Mouse (Mus musculus): ENCODE measurements around the gene Tmem63c. TPM values are rescaled to one million over a fixed set of nuclear protein-coding genes. Genes with fewer than 3 reads are reported as not detected.

Tmem63c gene
- polyA plus RNA-seq, 1 experiment = 39.0 TPM

DNA sequence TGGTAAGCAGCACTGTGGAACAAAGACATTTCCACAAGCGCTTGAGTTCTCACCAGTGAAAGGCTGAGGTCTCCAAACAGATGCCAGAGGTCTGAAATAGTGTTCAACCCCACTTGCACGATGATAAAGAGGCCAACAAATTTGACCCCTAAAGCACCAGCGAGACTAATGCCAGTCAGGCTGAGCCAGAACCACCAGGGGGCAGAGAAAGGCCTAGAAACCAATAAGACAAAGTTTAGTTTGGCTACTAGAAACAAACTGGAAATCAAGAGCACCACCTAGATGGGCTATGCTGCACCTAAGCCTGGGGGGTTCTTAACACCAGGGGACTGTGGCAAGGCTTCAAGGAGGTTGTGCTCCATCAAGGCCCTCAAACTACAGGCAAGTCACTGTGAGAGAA is 110.5 kb downstream of the Tmem63c start:
- TF ChIP-seq CTCF (IDR thresholded peaks at IDR 0.05; ENCODE audit: extremely low read depth, insufficient read depth, low read length) (peak; percentile 42), POLR2A (IDR thresholded peaks at IDR 0.05; ENCODE audit: extremely low read depth, insufficient read depth, low read length) (no peak)
- no peak overlapping the region for H3K4me3 ChIP-seq (ENCODE audit: insufficient read depth, low read length)
- H3K27ac ChIP-seq (ENCODE audit: insufficient read depth, low read length) = no peak overlapping the region
- H3K4me1 ChIP-seq (ENCODE audit: control insufficient read depth, insufficient read depth, low read length) = no peaks in the 10 kb centered on the region

DNA sequence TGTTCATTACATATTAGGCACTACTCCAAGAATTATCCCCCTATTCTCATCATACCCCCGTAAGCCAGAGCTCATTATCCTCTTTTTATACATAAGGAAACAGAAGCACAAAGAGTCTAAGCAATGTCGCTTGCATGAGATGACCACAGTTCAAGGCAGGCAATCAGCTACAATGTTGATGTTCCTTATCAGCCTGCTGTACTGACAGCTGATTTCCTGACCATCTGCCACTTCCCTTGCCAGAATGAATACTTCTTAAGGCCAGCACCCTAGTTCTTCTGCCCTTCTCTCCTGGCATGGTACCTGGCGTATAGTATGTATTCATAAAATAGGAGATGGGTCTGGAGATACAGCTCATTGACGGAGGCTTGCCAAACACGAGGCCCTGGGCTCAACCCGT is 111.1 kb downstream of the Tmem63c start:
- Histone ChIP-seq H3K27ac (ENCODE audit: insufficient read depth, low read length) (no peak overlapping the region), H3K4me3 (ENCODE audit: insufficient read depth, low read length) (no peak overlapping the region), H3K4me1 (ENCODE audit: control insufficient read depth, insufficient read depth, low read length) (no peaks in the 10 kb centered on the region)
- no peak for TF ChIP-seq CTCF (IDR thresholded peaks at IDR 0.05; ENCODE audit: extremely low read depth, insufficient read depth, low read length)
- no peak for TF ChIP-seq POLR2A (IDR thresholded peaks at IDR 0.05; ENCODE audit: extremely low read depth, insufficient read depth, low read length)

DNA sequence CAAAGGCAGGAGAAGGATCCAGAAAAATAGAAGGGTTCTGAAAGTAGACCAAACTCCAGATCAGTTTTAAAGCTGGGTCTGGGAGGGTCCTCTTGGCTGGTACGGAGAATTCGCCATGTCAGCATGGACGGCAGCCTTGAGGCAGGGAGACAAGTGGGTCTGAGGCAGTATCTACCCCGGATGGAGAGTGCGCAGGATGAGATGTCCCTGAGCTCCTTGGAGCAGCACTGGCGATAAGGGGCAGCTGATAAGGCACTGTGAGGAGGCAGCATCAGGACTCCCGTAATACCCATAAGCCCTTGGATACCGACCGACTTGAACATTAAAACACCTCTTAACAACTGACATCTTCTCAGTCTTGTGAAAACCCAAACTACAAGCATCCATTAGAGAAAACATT is 111.6 kb downstream of the Tmem63c start:
- Histone ChIP-seq H3K4me1 (ENCODE audit: control insufficient read depth, insufficient read depth, low read length) (no peaks in the 10 kb centered on the region), H3K27ac (ENCODE audit: insufficient read depth, low read length) (no peak overlapping the region), H3K4me3 (ENCODE audit: insufficient read depth, low read length) (no peak overlapping the region)
- TF ChIP-seq POLR2A (IDR thresholded peaks at IDR 0.05; ENCODE audit: extremely low read depth, insufficient read depth, low read length) = no peak
- no peak for TF ChIP-seq CTCF (IDR thresholded peaks at IDR 0.05; ENCODE audit: extremely low read depth, insufficient read depth, low read length)

DNA sequence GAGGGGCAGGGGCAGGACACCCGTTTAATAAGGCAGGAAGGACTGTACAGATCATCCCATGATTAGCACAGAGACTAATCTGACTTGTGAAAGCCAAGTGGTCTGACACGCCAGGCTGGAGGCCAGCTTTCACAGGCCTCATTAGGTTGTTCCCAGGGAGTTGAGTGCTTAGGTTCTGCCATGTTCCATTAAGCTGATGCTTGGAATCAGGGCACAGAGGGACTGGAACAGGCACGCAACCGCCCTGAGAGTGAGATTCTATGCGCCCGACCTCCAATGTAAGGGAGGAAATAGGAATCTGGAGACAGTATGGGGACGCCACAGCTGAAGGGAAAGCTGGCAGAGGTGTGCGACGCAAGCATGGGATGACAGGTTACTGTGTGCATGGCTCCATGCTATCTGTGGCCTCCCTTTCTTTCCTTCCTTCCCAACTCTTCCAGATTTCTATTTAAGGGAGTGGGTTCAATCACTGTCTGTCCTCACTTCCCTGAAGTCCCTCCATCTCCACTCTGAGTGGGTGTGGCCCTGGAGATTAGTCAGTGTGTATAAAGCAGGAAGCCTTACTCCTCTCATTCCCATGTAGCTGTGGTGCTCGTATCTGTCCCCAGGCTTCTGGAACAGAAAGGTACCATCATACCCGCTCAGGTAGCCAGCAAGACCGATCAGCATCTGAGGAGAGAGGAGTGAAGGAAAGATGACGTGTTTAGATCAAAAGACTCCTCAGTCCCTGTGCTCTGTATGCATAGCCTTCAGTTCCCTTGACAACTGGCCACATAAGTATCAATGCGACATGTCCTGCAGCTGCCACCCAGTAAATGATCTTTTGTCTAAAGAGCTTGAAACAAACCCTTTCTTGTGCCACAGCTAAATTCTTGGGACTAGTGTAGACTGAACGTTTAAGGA is 116.5 kb downstream of the Tmem63c start:
- H3K4me3 ChIP-seq (ENCODE audit: insufficient read depth, low read length) = no peak overlapping the region
- no peak overlapping the region for H3K27ac ChIP-seq (ENCODE audit: insufficient read depth, low read length)
- TF ChIP-seq POLR2A (IDR thresholded peaks at IDR 0.05; ENCODE audit: extremely low read depth, insufficient read depth, low read length) = no peak
- TF ChIP-seq CTCF (IDR thresholded peaks at IDR 0.05; ENCODE audit: extremely low read depth, insufficient read depth, low read length) = no peak
- H3K4me1 ChIP-seq (ENCODE audit: control insufficient read depth, insufficient read depth, low read length) = no peaks in the 10 kb centered on the region

DNA sequence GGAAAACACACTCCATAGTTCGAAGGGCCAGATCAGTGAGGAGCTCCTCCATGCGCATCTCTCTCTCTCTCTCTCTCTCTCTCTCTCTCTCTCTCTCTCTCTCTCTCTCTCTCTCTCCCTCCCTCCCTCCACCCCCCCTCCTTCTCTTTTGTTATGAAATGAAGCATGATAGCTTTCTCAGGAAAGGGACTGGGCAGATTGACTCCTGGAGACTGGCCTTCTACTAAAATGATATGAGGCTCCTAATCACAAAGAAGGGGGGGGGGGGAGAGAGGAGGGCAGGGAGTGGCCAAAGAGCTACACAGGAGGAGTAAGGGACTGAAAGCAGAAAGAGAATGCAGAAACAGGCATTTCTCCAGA is 117.2 kb downstream of the Tmem63c start:
- Histone ChIP-seq H3K4me3 (ENCODE audit: insufficient read depth, low read length) (no peak overlapping the region), H3K27ac (ENCODE audit: insufficient read depth, low read length) (no peak overlapping the region)
- TF ChIP-seq CTCF (IDR thresholded peaks at IDR 0.05; ENCODE audit: extremely low read depth, insufficient read depth, low read length) (no peak), POLR2A (IDR thresholded peaks at IDR 0.05; ENCODE audit: extremely low read depth, insufficient read depth, low read length) (no peak)

DNA sequence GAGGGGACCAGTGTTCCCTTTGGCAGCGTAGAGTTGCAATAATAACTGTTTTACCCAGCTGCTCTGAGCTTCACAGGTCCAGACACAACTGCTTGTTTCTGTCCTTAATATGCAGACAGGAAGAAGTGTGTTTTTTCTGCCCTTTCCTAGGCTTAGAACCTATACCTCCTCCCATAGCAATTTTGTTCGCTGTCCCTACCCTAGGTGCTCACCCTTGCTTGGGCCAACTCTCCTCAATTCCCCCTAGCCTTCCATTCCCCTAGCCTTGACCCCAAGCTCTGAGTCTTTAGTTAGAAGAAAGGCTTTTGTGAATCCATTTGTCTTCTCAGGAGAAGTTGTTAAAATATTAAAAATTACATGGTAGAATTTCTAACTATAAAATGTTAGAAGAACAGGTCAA is 117.6 kb downstream of the Tmem63c start:
- Histone ChIP-seq H3K27ac (ENCODE audit: insufficient read depth, low read length) (no peak overlapping the region), H3K4me3 (ENCODE audit: insufficient read depth, low read length) (no peak overlapping the region), H3K4me1 (ENCODE audit: control insufficient read depth, insufficient read depth, low read length) (no peaks in the 10 kb centered on the region)
- TF ChIP-seq CTCF (IDR thresholded peaks at IDR 0.05; ENCODE audit: extremely low read depth, insufficient read depth, low read length) (no peak), POLR2A (IDR thresholded peaks at IDR 0.05; ENCODE audit: extremely low read depth, insufficient read depth, low read length) (no peak)

More for the DNA sequence above, 117.2 kb downstream of the Tmem63c start:
- no peaks in the 10 kb centered on the region for H3K4me1 ChIP-seq (ENCODE audit: control insufficient read depth, insufficient read depth, low read length)

Other genes with a start within 250 kb of the Tmem63c start
- gene Irf2bpl, start 136.5 kb upstream of the Tmem63c start, polyA plus RNA-seq (2012; rRNA removed) = 35.7 and 37.1 TPM in 2 replicates
- gene Cipc, start 74.3 kb upstream of the Tmem63c start, polyA plus RNA-seq (2012; rRNA removed) = 83.7 and 84.4 TPM in 2 replicates
- gene Zdhhc22, start 30.9 kb upstream of the Tmem63c start, polyA plus RNA-seq (2012; rRNA removed) = 61.1 and 65.1 TPM in 2 replicates
- 8.9 and 9.5 TPM in 2 replicates for gene Ngb, start 81.2 kb downstream of the Tmem63c start, polyA plus RNA-seq (2012; rRNA removed)
- gene Gstz1, start 125.8 kb downstream of the Tmem63c start, polyA plus RNA-seq (2012; rRNA removed) = 93.6 and 96.5 TPM in 2 replicates
- 19.0 and 19.3 TPM in 2 replicates for gene Pomt2, start 126.6 kb downstream of the Tmem63c start, polyA plus RNA-seq (2012; rRNA removed)
- 2.8 and 3.4 TPM in 2 replicates for gene Samd15, start 178.4 kb downstream of the Tmem63c start, polyA plus RNA-seq (2012; rRNA removed)
- 20.5 and 21.5 TPM in 2 replicates for gene Tmed8, start 179.1 kb downstream of the Tmem63c start, polyA plus RNA-seq (2012; rRNA removed)
- 2.0 and 2.5 TPM in 2 replicates for gene Noxred1, start 217.4 kb downstream of the Tmem63c start, polyA plus RNA-seq (2012; rRNA removed)
- gene Vipas39, start 244.9 kb downstream of the Tmem63c start, polyA plus RNA-seq (2012; rRNA removed) = 61.0 and 64.0 TPM in 2 replicates
- 179 and 189 TPM in 2 replicates for gene Ahsa1, start 245.1 kb downstream of the Tmem63c start, polyA plus RNA-seq (2012; rRNA removed)